Mouse (Mus musculus) MEL (cell line): ENCODE measurements around the gene Rcc1. TPM values are rescaled to one million over a fixed set of nuclear protein-coding genes. Genes with fewer than 3 reads are reported as not detected.
"Not testable (repeated sequence)": the region's sequence is repeated elsewhere in the genome, so short reads cannot be mapped to it uniquely, and the experiment has no call there.

Experiments
- DNase-seq: peaks from one replicate; pipeline ENCODE4 v3.0.0; 2011; ENCODE audit warnings: low read depth, low spot score
- H3K27ac ChIP-seq: 2 replicates; pipeline ENCODE4 v1.5.1; 2012; ENCODE audit warnings: low read depth, mild to moderate bottlenecking, control low read depth, low read length, moderate library complexity; ENCODE audit not compliant: control insufficient read depth
- H3K27me3 ChIP-seq, 2 experiments: fragments of 150-350 bp in 1 of 2; sonication (generic) in 1 of 2; 2 replicates each; pipeline ENCODE4 v1.6.1; 2012; ENCODE audit warnings: low read length in 2 of 2, mild to moderate bottlenecking in 2 of 2, improper control_type of control experiment in 1 of 2, moderate library complexity in 1 of 2; ENCODE audit not compliant: insufficient read depth in 2 of 2, control insufficient read depth in 1 of 2
- H3K36me3 ChIP-seq, 2 experiments: 2 replicates each; pipeline ENCODE4 v1.6.1; 2012 to 2014; ENCODE audit warnings: low read length in 2 of 2, improper control_type of control experiment in 1 of 2, inconsistent platforms in 1 of 2, mild to moderate bottlenecking in 1 of 2; ENCODE audit not compliant: insufficient read depth in 2 of 2, control insufficient read depth in 1 of 2
- H3K4me1 ChIP-seq, 2 experiments: fragments of 150-350 bp in 1 of 2; sonication (generic) in 1 of 2; 2 replicates each; pipeline ENCODE4 v1.6.1; 2012; ENCODE audit warnings: low read length in 2 of 2, improper control_type of control experiment in 1 of 2, mild to moderate bottlenecking in 1 of 2; ENCODE audit not compliant: insufficient read depth in 2 of 2, control insufficient read depth in 1 of 2
- H3K4me3 ChIP-seq, 2 experiments: fragments of 150-350 bp in 1 of 2; sonication (generic) in 1 of 2; 2 replicates each; pipeline ENCODE4 v1.5.1; 2012; ENCODE audit warnings: low read depth in 2 of 2, low read length in 2 of 2, mild to moderate bottlenecking in 2 of 2, moderate library complexity in 2 of 2, control low read depth in 1 of 2, improper control_type of control experiment in 1 of 2; ENCODE audit not compliant: control insufficient read depth in 1 of 2, insufficient read depth in 1 of 2
- H3K79me2 ChIP-seq: 2 replicates; pipeline ENCODE4 v1.6.1; 2012; ENCODE audit warnings: mild to moderate bottlenecking, low read length, moderate library complexity; ENCODE audit not compliant: control insufficient read depth, poor library complexity, insufficient read depth
- H3K9ac ChIP-seq: 2 replicates; pipeline ENCODE4 v1.6.1; 2012; ENCODE audit warnings: low read depth, mild to moderate bottlenecking, control low read depth, low read length, moderate library complexity; ENCODE audit not compliant: control insufficient read depth, poor library complexity, severe bottlenecking
- H3K9me3 ChIP-seq: fragments of 150-350 bp; sonication (generic); replicated peaks from 2 replicates; pipeline ENCODE4 v1.6.1; 2012; ENCODE audit warnings: mild to moderate bottlenecking, low read length, improper control_type of control experiment, moderate library complexity; ENCODE audit not compliant: insufficient read depth
- CHD1 ChIP-seq: IDR thresholded peaks from 2 replicates; pipeline ENCODE4 v1.6.1; 2012; ENCODE audit warnings: low read depth, mild to moderate bottlenecking, inconsistent platforms, low read length, improper control_type of control experiment
- CHD2 ChIP-seq: IDR thresholded peaks from 2 replicates; pipeline ENCODE4 v1.6.1; 2011; ENCODE audit warnings: low read length, improper control_type of control experiment
- CTCF ChIP-seq, 3 experiments: IDR thresholded peaks in 2 of 3; conservative IDR thresholded peaks in 1 of 3; 2 replicates each; pipeline ENCODE4 v1.5.1; 2011 to 2012; ENCODE audit warnings: low read length in 3 of 3, low read depth in 2 of 3, mild to moderate bottlenecking in 2 of 3, improper control_type of control experiment in 1 of 3, inconsistent platforms in 1 of 3, mixed read lengths in 1 of 3, moderate library complexity in 1 of 3; ENCODE audit not compliant: control insufficient read depth in 1 of 3, insufficient read depth in 1 of 3, poor library complexity in 1 of 3, severe bottlenecking in 1 of 3
- ETS1 ChIP-seq: IDR thresholded peaks from 2 replicates; pipeline ENCODE4 v1.6.1; 2012; ENCODE audit warnings: low read depth, mild to moderate bottlenecking, inconsistent platforms, low read length, improper control_type of control experiment, moderate library complexity
- GABPA ChIP-seq: IDR thresholded peaks from 2 replicates; pipeline ENCODE4 v1.6.1; 2012; ENCODE audit warnings: low read depth, mild to moderate bottlenecking, inconsistent platforms, low read length, improper control_type of control experiment, moderate library complexity
- JUND ChIP-seq: IDR thresholded peaks from 2 replicates; pipeline ENCODE4 v1.6.1; 2011; ENCODE audit warnings: low read depth, mild to moderate bottlenecking, improper control_type of control experiment, low read length
- MXI1 ChIP-seq: IDR thresholded peaks from 2 replicates; pipeline ENCODE4 v1.6.1; 2011; ENCODE audit warnings: mild to moderate bottlenecking, low read depth, low read length, improper control_type of control experiment
- NELFE ChIP-seq: IDR thresholded peaks from 2 replicates; pipeline ENCODE4 v1.6.1; 2011; ENCODE audit warnings: low read depth, low read length, improper control_type of control experiment
- POLR2A ChIP-seq, 2 experiments: IDR thresholded peaks; 2 replicates each; pipeline ENCODE4 v1.6.1; 2011 to 2012; ENCODE audit warnings: low read length in 2 of 2, mild to moderate bottlenecking in 2 of 2, control low read depth in 1 of 2, improper control_type of control experiment in 1 of 2, low read depth in 1 of 2, moderate library complexity in 1 of 2; ENCODE audit not compliant: control insufficient read depth in 1 of 2, insufficient read depth in 1 of 2, poor library complexity in 1 of 2
- TBP ChIP-seq: IDR thresholded peaks from 2 replicates; pipeline ENCODE4 v1.8.0; 2011; ENCODE audit warnings: low read depth, low read length, improper control_type of control experiment
- TCF12 ChIP-seq: IDR thresholded peaks from 2 replicates; pipeline ENCODE4 v1.6.1; 2014; ENCODE audit warnings: low read depth, mild to moderate bottlenecking, inconsistent platforms, low read length, improper control_type of control experiment, moderate library complexity
- USF1 ChIP-seq: IDR thresholded peaks from 2 replicates; pipeline ENCODE4 v1.6.1; 2014; ENCODE audit warnings: low read depth, mild to moderate bottlenecking, inconsistent platforms, low read length, improper control_type of control experiment, moderate library complexity
- ZMIZ1 ChIP-seq: IDR thresholded peaks from 2 replicates; pipeline ENCODE4 v1.6.1; 2012; ENCODE audit warnings: low read depth, mild to moderate bottlenecking, inconsistent platforms, low read length, improper control_type of control experiment, moderate library complexity
- ZNF384 ChIP-seq: IDR thresholded peaks from 2 replicates; pipeline ENCODE4 v1.6.1; 2012; ENCODE audit warnings: low read depth, mild to moderate bottlenecking, inconsistent platforms, low read length, improper control_type of control experiment
- polyA plus RNA-seq, 2 experiments: library from polyadenylated mRNA; stranded (reverse) in 1 of 2; unstranded in 1 of 2; fragments of >175 nt in 1 of 2; fragments of >200 nt in 1 of 2; gene quantifications; 2 replicates each; pipeline versions ENCODE4 v1.2.1 to v1.2.4; 2012; ENCODE audit warnings: low replicate concordance in 2 of 2, low read depth in 1 of 2; ENCODE audit not compliant: insufficient read length in 2 of 2, insufficient read depth in 1 of 2, missing spikeins in 1 of 2
- total RNA-seq: library from RNA; depleted of rRNA; stranded (reverse); fragments of 300-350 nt; gene quantifications from 2 replicates; pipeline ENCODE4 v1.2.3, GENCODE M21; 2012

Gene Rcc1
- total and polyA plus RNA-seq, 3 experiments = 83.6 to 186 (median 147) TPM

DNA sequence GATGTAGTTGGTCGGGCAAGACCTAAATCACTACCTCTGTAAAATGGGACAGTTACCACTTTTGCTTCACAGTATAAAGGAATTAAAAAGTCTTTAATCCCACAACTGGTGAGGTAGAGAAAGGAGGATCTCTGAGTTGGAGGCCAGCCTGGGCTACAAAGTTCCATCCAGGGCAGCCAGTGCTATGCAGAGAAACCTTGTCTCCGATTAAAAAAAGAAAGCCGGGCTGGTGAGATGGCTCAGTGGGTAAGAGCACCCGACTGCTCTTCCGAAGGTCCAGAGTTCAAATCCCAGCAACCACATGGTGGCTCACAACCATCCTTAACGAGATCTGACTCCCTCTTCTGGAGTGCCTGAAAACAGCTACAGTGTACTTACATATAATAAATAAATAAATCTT is 49.9 kb downstream of the Rcc1 start:
- H3K79me2 ChIP-seq, H3K9me3 ChIP-seq, H3K27me3 ChIP-seq, DNase-seq: not testable (repeated sequence)
- H3K9ac ChIP-seq = peak overlapping the region; percentile 44
- H3K27ac ChIP-seq = peak overlapping the region; percentile 37
- peaks cover 0 to 25% of the 10 kb centered on the region in 2 experiments; a peak in 2 of 4 replicates for H3K4me1 ChIP-seq
- TF ChIP-seq TBP (peak; percentile 91), CTCF (IDR thresholded peaks at IDR 0.05 in 2 of 3, conservative IDR thresholded peaks at IDR 0.05 in 1 of 3; ENCODE audit: control insufficient read depth in 1 of 3, insufficient read depth in 1 of 3, low read depth in 2 of 3, low read length in 3 of 3, poor library complexity in 1 of 3, severe bottlenecking in 1 of 3) (peak in 2 of 3 experiments; percentile 6 to 11; a peak in 1 of 6 replicates)
- peaks cover 0 to 12% of the 10 kb centered on the region in 2 experiments; a peak in 2 of 4 replicates for H3K36me3 ChIP-seq
- H3K4me3 ChIP-seq = peak overlapping the region; percentile 53 to 60

DNA sequence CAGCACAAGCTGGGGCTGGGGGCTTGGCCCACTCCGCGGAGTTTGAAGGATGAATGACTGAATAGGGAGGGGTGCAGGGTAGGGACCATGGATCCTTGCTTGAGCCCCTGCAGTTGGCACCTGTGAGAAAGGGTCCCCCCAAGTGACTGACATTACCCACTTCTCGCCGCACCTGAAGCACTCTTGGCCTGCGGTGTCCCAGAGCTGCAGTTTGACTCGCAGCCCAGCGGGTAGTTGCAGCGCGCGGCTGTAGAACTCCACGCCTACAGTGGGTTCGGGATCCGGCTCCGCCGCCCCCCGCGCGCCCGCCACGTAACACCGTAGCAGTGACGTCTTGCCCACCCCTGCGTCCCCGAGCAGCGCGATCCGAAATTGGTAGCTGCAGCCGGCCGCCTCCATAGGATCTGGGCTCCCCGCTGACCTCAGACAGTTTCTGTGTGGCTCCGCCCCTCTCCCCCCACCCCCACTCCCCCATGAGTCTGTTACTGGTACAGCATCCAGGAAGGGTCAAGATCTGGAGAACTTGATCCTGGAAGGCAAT is 50.4 kb downstream of the Rcc1 start, which contains the start of gene Rab42:
Gene Rab42 (minus strand): TSS at position 447 of the 541 bp plus-strand sequence.
- H3K79me2 ChIP-seq = no peaks in the 10 kb centered on the region
- H3K4me3 ChIP-seq = peak within 1 kb of the TSS; percentile 60
- peaks cover 0 to 12% of the 10 kb centered on the region in 2 experiments; a peak in 2 of 4 replicates for H3K36me3 ChIP-seq
- no peaks in the 10 kb centered on the region for H3K27me3 ChIP-seq
- TF ChIP-seq POLR2A (IDR thresholded peaks at IDR 0.05; ENCODE audit: control insufficient read depth in 1 of 2, insufficient read depth in 1 of 2, low read depth in 1 of 2, low read length in 2 of 2, poor library complexity in 1 of 2) (peak in 1 of 2 experiments; percentile 34; a peak in 1 of 4 replicates), JUND (no peak)
- peaks cover 0 to 26% of the 10 kb centered on the region in 2 experiments; a peak in 2 of 4 replicates for H3K4me1 ChIP-seq
- H3K27ac ChIP-seq = peak within 1 kb of the TSS; percentile 37
- no peaks in the 10 kb centered on the region for H3K9me3 ChIP-seq
- DNase-seq = peak; percentile 76
- peak within 1 kb of the TSS; percentile 61 for H3K9ac ChIP-seq

DNA sequence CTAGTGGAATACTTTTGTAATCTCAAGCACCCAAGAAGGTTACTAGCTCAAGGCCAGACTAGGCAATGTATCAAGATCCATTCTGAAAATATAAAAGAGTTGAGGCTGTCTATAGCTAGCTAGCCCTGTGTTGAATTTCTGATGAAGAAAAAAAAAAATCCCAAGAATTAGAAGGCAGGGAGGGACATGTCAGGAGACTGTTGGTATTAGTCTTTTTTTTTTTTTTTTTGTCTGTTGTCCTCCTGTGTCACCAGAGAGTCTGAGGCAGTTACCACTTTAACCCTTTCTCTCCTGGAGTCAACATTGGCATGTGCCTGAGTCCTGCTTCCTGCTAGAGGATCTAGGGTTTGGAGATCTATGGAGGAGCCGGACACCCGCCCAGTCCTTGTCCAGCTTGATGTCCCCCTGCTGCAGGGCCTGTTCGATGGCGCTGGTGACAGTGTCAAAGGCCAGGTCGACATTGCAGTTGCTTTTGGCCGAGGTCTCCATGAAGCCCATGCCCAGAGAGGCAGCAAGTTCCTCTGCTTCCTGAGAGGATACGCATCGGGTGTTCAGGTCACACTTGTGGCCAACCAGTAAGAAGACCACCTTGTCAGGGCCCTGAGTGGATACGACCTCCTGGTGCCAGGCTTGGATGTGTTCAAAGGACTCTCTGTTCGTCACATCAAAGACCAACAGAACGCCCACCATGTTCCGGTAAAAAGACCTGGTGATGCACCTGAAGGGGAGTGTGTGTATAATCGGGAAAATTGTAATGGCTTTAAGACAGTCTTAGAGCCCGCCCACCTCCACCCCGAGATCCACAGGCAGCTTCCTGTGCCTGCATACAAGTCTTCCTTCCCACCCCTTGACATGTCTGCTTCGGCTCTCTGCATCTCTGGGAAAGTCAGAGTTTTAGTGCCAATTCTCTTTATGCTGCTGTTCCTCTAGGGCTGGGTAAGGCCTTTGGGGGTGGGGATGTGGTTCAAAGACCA is 51.2 kb downstream of the Rcc1 start:
- peak; percentile 59 for DNase-seq
- H3K4me3 ChIP-seq = peak overlapping the region; percentile 60
- peaks cover 0 to 26% of the 10 kb centered on the region in 2 experiments; a peak in 2 of 4 replicates for H3K4me1 ChIP-seq
- H3K9ac ChIP-seq = peak overlapping the region; percentile 61
- peak; percentile 23; the same call in 1 of the 2 replicates for TF ChIP-seq NELFE
- peak; percentile 55 for TF ChIP-seq ZNF384
- TF ChIP-seq ETS1 = no peak
- TF ChIP-seq CHD2 = no peak
- TF ChIP-seq CHD1 = no peak
- no peak for TF ChIP-seq ZMIZ1
- TF ChIP-seq USF1 = no peak
- TF ChIP-seq GABPA = no peak
- 0 out of 2 replicates have a peak, but pooled peaks have one; percentile 24 for TF ChIP-seq MXI1
- TF ChIP-seq TCF12 = no peak
- H3K9me3 ChIP-seq = no peaks in the 10 kb centered on the region
- no peaks in the 10 kb centered on the region for H3K27me3 ChIP-seq
- no peaks in the 10 kb centered on the region for H3K79me2 ChIP-seq
- peaks cover 0 to 12% of the 10 kb centered on the region in 2 experiments; a peak in 2 of 4 replicates for H3K36me3 ChIP-seq
- H3K27ac ChIP-seq = peak overlapping the region; percentile 22; the same call in 1 of the 2 replicates
